Mouse (Mus musculus) thymus, adult 2 months (tissue): ENCODE results near the gene Cfap206.

Source experiments
- CTCF ChIP-seq: fragments of 200-500 bp; IDR thresholded peaks from 2 replicates; pipeline ENCODE4 v1.5.1; 2012; ENCODE audit warnings: mild to moderate bottlenecking, control low read depth, low read length, moderate library complexity, borderline replicate concordance; ENCODE audit not compliant: control insufficient read depth, poor library complexity, insufficient read depth; ENCODE audit errors: extremely low read depth
- POLR2A ChIP-seq: fragments of 200-500 bp; IDR thresholded peaks from 2 replicates; pipeline ENCODE4 v1.6.1; 2012; ENCODE audit warnings: mild to moderate bottlenecking, low read length, control low read depth, moderate library complexity; ENCODE audit not compliant: control insufficient read depth, poor library complexity, insufficient read depth; ENCODE audit errors: extremely low read depth

DNA sequence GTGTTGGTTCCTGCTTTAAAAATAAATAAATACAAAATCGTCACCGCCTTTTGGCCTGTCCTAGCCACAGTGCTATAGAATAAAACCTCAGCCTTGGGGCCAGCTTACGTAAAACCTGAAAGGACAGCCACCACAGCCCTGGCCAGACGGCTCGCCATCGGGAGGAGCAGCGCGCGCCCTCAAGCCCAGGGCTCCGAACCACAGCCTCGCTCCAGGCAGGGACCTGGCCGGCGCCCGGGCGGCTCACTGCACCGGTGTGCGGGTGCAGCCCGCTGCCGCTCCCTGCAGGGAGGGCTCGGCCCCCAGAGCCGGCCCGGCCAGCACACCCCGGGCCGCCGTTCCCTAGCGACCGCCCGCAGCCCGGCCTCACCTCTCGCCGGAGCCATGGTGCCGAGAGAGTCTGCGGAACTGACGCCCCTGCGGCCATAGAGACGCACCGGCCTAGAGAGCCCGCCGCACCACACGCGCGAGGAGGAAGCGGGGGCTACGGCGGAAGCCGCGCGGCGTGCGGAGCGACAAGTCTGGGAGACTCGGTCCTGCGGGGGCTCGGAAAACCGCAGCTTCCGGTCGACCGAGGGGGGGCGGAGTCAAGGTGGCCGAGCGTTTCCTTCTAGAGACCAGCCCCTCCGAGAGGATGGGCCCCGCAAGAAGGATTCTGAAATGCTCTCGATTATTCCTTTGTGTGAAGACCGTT is 43.0 kb downstream of the Cfap206 start, which contains the start of gene Slc35a1:
- TF ChIP-seq CTCF (peak; percentile 71; the same call in 1 of the 2 replicates), POLR2A (peak; percentile 74)
